Mouse (Mus musculus): ENCODE results near the gene Tlr12. TPM values are rescaled to one million over a fixed set of nuclear protein-coding genes. Genes with fewer than 3 reads are reported as not detected.

Tlr12 gene
- polyA plus RNA-seq, 1 experiment from 2014 or later = 1.9 TPM

GRCm38 (mm10) chr4:128652584-128653298 is 34.3 kb upstream of the Tlr12 start:
- Histone ChIP-seq H3K36me3 (ENCODE audit: control insufficient read depth, insufficient read depth, low read length) (no peaks in the 10 kb centered on the region), H3K27me3 (ENCODE audit: control insufficient read depth, insufficient read depth, low read length) (no peaks in the 10 kb centered on the region), H3K4me2 (ENCODE audit: low read depth, low read length) (no peak overlapping the region), H3K4me3 (replicated peaks; ENCODE audit: low read length) (no peak overlapping the region), H3K4me1 (ENCODE audit: control insufficient read depth, insufficient read depth, low read length) (peaks cover 19% of the 10 kb centered on the region), H3K27ac (ENCODE audit: low read length) (peak overlapping the region; percentile 46; the same call in 1 of the 2 replicates), H3K9ac (ENCODE audit: low read length) (no peak overlapping the region), H3K9me3 (replicated peaks; ENCODE audit: control insufficient read depth, low read length) (no peaks in the 10 kb centered on the region)
- WGBS = 50% methylated on average over 5 of the region's 5 CpGs
- ATAC-seq (ENCODE audit: insufficient read depth, low FRiP score) = no peak

- H3K27ac ChIP-seq (ENCODE audit: low read length) = no peak overlapping the region; the same call in 1 of the 2 replicates
- ATAC-seq (ENCODE audit: insufficient read depth, low FRiP score) = peak; percentile 18; the same call in 1 of the 2 replicates
Measured at GRCm38 (mm10) chr4:128651530-128651929, 33.1 kb upstream of the Tlr12 start.

GRCm38 (mm10) chr4:128648567-128649255 is 30.3 kb upstream of the Tlr12 start:
- no peak overlapping the region for H3K27ac ChIP-seq (ENCODE audit: low read length)
- WGBS = 51% methylated on average over 8 of the region's 8 CpGs
- no peak overlapping the region for H3K9ac ChIP-seq (ENCODE audit: low read length)
- H3K4me2 ChIP-seq (ENCODE audit: low read depth, low read length) = no peak overlapping the region
- no peaks in the 10 kb centered on the region for H3K36me3 ChIP-seq (ENCODE audit: control insufficient read depth, insufficient read depth, low read length)
- no peaks in the 10 kb centered on the region for H3K9me3 ChIP-seq (replicated peaks; ENCODE audit: control insufficient read depth, low read length)
- H3K27me3 ChIP-seq (ENCODE audit: control insufficient read depth, insufficient read depth, low read length) = no peaks in the 10 kb centered on the region
- H3K4me3 ChIP-seq (replicated peaks; ENCODE audit: low read length) = no peak overlapping the region
- ATAC-seq (ENCODE audit: insufficient read depth, low FRiP score) = no peak
- H3K4me1 ChIP-seq (ENCODE audit: control insufficient read depth, insufficient read depth, low read length) = peaks cover 22% of the 10 kb centered on the region

More at GRCm38 (mm10) chr4:128651530-128651929, 33.1 kb upstream of the Tlr12 start:
- no peak overlapping the region for H3K4me2 ChIP-seq (ENCODE audit: low read depth, low read length)
- no peaks in the 10 kb centered on the region for H3K27me3 ChIP-seq (ENCODE audit: control insufficient read depth, insufficient read depth, low read length)
- H3K36me3 ChIP-seq (ENCODE audit: control insufficient read depth, insufficient read depth, low read length) = no peaks in the 10 kb centered on the region
- H3K4me1 ChIP-seq (ENCODE audit: control insufficient read depth, insufficient read depth, low read length) = peaks cover 23% of the 10 kb centered on the region
- H3K4me3 ChIP-seq (replicated peaks; ENCODE audit: low read length) = no peak overlapping the region
- no peaks in the 10 kb centered on the region for H3K9me3 ChIP-seq (replicated peaks; ENCODE audit: control insufficient read depth, low read length)
- H3K9ac ChIP-seq (ENCODE audit: low read length) = no peak overlapping the region
- 47% methylated on average over 3 of the region's 3 CpGs for WGBS

- Histone ChIP-seq H3K4me1 (ENCODE audit: control insufficient read depth, insufficient read depth, low read length) (peaks cover 15% of the 10 kb centered on the region), H3K9me3 (replicated peaks; ENCODE audit: control insufficient read depth, low read length) (no peaks in the 10 kb centered on the region), H3K27ac (ENCODE audit: low read length) (no peak overlapping the region), H3K9ac (ENCODE audit: low read length) (no peak overlapping the region), H3K4me2 (ENCODE audit: low read depth, low read length) (no peak overlapping the region), H3K27me3 (ENCODE audit: control insufficient read depth, insufficient read depth, low read length) (no peaks in the 10 kb centered on the region), H3K4me3 (replicated peaks; ENCODE audit: low read length) (no peak overlapping the region), H3K36me3 (ENCODE audit: control insufficient read depth, insufficient read depth, low read length) (no peaks in the 10 kb centered on the region)
- no peak for ATAC-seq (ENCODE audit: insufficient read depth, low FRiP score)
- WGBS = 30% methylated on average over 7 of the region's 7 CpGs
Measured at GRCm38 (mm10) chr4:128646762-128647161, 28.3 kb upstream of the Tlr12 start.

- Histone ChIP-seq H3K4me3 (replicated peaks; ENCODE audit: low read length) (no peak overlapping the region), H3K4me1 (ENCODE audit: control insufficient read depth, insufficient read depth, low read length) (peaks cover 15% of the 10 kb centered on the region), H3K9ac (ENCODE audit: low read length) (no peak overlapping the region), H3K36me3 (ENCODE audit: control insufficient read depth, insufficient read depth, low read length) (no peaks in the 10 kb centered on the region), H3K27ac (ENCODE audit: low read length) (no peak overlapping the region), H3K9me3 (replicated peaks; ENCODE audit: control insufficient read depth, low read length) (no peaks in the 10 kb centered on the region), H3K4me2 (ENCODE audit: low read depth, low read length) (no peak overlapping the region), H3K27me3 (ENCODE audit: control insufficient read depth, insufficient read depth, low read length) (no peaks in the 10 kb centered on the region)
- WGBS = 41% methylated on average over 6 of the region's 6 CpGs
- ATAC-seq (ENCODE audit: insufficient read depth, low FRiP score) = no peak
Measured at GRCm38 (mm10) chr4:128645896-128646295, 27.5 kb upstream of the Tlr12 start.

- H3K4me3 ChIP-seq (replicated peaks; ENCODE audit: low read length) = no peak overlapping the region
- H3K27me3 ChIP-seq (ENCODE audit: control insufficient read depth, insufficient read depth, low read length) = no peaks in the 10 kb centered on the region
- H3K9me3 ChIP-seq (replicated peaks; ENCODE audit: control insufficient read depth, low read length) = no peaks in the 10 kb centered on the region
- H3K4me1 ChIP-seq (ENCODE audit: control insufficient read depth, insufficient read depth, low read length) = peaks cover 15% of the 10 kb centered on the region
- 36% methylated on average over 23 of the region's 23 CpGs for WGBS
- H3K36me3 ChIP-seq (ENCODE audit: control insufficient read depth, insufficient read depth, low read length) = no peaks in the 10 kb centered on the region
- H3K9ac ChIP-seq (ENCODE audit: low read length) = no peak overlapping the region
- H3K27ac ChIP-seq (ENCODE audit: low read length) = peak overlapping the region; percentile 71
- ATAC-seq (ENCODE audit: insufficient read depth, low FRiP score) = peak; percentile 34; the same call in 1 of the 2 replicates
- H3K4me2 ChIP-seq (ENCODE audit: low read depth, low read length) = no peak overlapping the region
Measured at GRCm38 (mm10) chr4:128641766-128642717, 23.6 kb upstream of the Tlr12 start.

- 78% methylated on average over 18 of the region's 18 CpGs for WGBS
- H3K4me1 ChIP-seq (ENCODE audit: control insufficient read depth, insufficient read depth, low read length) = peaks cover 17% of the 10 kb centered on the region
- H3K9ac ChIP-seq (ENCODE audit: low read length) = no peak overlapping the region
- no peak for ATAC-seq (ENCODE audit: insufficient read depth, low FRiP score)
- no peaks in the 10 kb centered on the region for H3K27me3 ChIP-seq (ENCODE audit: control insufficient read depth, insufficient read depth, low read length)
- no peaks in the 10 kb centered on the region for H3K36me3 ChIP-seq (ENCODE audit: control insufficient read depth, insufficient read depth, low read length)
- H3K4me3 ChIP-seq (replicated peaks; ENCODE audit: low read length) = no peak overlapping the region
- no peaks in the 10 kb centered on the region for H3K9me3 ChIP-seq (replicated peaks; ENCODE audit: control insufficient read depth, low read length)
- no peak overlapping the region for H3K4me2 ChIP-seq (ENCODE audit: low read depth, low read length)
- 0 out of 2 replicates have a peak overlapping the region, but pooled peaks have one; percentile 69 for H3K27ac ChIP-seq (ENCODE audit: low read length)
Measured at GRCm38 (mm10) chr4:128638265-128638923, 20.0 kb upstream of the Tlr12 start.

GRCm38 (mm10) chr4:128637250-128637649 is 18.8 kb upstream of the Tlr12 start:
- Histone ChIP-seq H3K9me3 (replicated peaks; ENCODE audit: control insufficient read depth, low read length) (no peaks in the 10 kb centered on the region), H3K9ac (ENCODE audit: low read length) (no peak overlapping the region), H3K4me1 (ENCODE audit: control insufficient read depth, insufficient read depth, low read length) (peaks cover 17% of the 10 kb centered on the region), H3K27ac (ENCODE audit: low read length) (peak overlapping the region; percentile 69), H3K4me3 (replicated peaks; ENCODE audit: low read length) (no peak overlapping the region), H3K27me3 (ENCODE audit: control insufficient read depth, insufficient read depth, low read length) (no peaks in the 10 kb centered on the region), H3K4me2 (ENCODE audit: low read depth, low read length) (no peak overlapping the region), H3K36me3 (ENCODE audit: control insufficient read depth, insufficient read depth, low read length) (no peaks in the 10 kb centered on the region)
- ATAC-seq (ENCODE audit: insufficient read depth, low FRiP score) = peak; percentile 65; the same call in 1 of the 2 replicates
- 29% methylated on average over 11 of the region's 11 CpGs for WGBS
